Mouse (Mus musculus) lung, postnatal 0 days (tissue): ENCODE measurements around the gene Gm20696.

ENCODE experiments used
- CTCF ChIP-seq: IDR thresholded peaks from 2 replicates; pipeline ENCODE4 v1.5.1; 2016; ENCODE audit warnings: antibody characterized with exemption, mild to moderate bottlenecking
- EP300 ChIP-seq: IDR thresholded peaks from 2 replicates; pipeline ENCODE4 v1.6.1; 2016; ENCODE audit warnings: antibody characterized with exemption, mild to moderate bottlenecking, control low read depth

GRCm38 (mm10) chr6:99478873-99479650 lies 187.5 kb downstream of the Gm20696 start:
- TF ChIP-seq CTCF, result no peak
- no peak for TF ChIP-seq EP300
